Mouse (Mus musculus): ENCODE data around the gene Slc27a1. TPM values are rescaled to one million over a fixed set of nuclear protein-coding genes. Genes with fewer than 3 reads are reported as not detected.

The Slc27a1 gene
- total and polyA plus RNA-seq, 2 experiments from 2014 or later, result 102 to 133 TPM

DNA sequence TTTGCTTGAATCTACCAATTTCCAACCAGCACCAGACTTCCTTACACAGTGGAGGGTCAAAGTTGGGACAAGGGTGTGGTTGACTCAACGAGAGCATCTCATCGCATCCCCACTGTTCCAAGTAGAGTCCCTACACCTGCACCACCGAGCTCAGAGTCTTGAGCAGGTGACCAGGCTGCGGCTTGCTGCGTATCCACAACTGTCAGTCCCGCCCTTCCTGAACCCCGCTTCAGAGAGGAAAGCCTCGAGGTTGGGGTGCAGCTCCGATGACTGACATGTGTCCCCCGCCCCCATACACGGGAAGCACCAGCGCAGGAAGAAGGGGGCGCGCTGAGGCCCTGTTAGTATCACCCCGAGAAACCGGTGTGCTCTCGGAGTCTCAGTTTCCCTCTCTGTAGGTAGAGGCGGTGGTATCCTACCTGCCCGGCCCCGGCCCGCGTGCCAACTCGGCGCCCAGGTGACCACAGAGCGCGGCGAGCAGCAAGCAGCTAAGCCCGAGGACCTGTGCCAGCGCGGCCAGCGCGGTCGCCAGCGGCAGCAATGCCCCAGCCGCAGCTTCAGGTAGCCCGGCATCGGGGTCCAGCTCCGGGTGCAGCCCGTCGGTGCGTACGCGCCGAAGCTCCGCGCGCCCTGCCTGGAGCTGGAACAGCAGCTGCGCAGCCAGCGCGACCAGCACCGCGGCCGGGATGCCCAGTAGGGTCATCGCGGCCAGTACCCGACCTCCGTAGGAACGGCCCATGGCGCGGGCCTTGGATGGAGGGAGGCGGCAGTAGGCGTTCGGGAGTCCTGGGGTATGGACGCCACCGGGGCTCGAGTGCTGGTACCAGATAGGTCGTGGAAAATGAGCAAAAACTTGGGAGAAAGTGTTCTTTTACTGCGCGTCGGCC is 10.4 kb upstream of the Slc27a1 start, which contains the start of gene Tmem221:
Tmem221 (minus strand) TSS at position 801 of the 887 bp plus-strand sequence.
- ATAC-seq (no peak), DNase-seq (no peak)
- peaks cover 62% of the 10 kb centered on the region for H3K27me3 ChIP-seq (ENCODE audit: insufficient read depth, low read length)
- H3K9me3 ChIP-seq (ENCODE audit: low read length), result no peaks in the 10 kb centered on the region
- H3K4me1 ChIP-seq (ENCODE audit: insufficient read depth), result no peaks in the 10 kb centered on the region
- no peaks in the 10 kb centered on the region for H3K36me3 ChIP-seq (ENCODE audit: insufficient read depth)
- H3K4me2 ChIP-seq (ENCODE audit: low read depth), result peak within 1 kb of the TSS; percentile 41
- no peak for TF ChIP-seq CTCF (IDR thresholded peaks at IDR 0.05; ENCODE audit: low read depth)
- WGBS, result 6% methylated on average over 70 of the region's 70 CpGs
- H3K9ac ChIP-seq, result no peak within 1 kb of the TSS
- H3K27ac ChIP-seq (ENCODE audit: low read depth, low read length), result no peak within 1 kb of the TSS
- peak within 1 kb of the TSS; percentile 22 for H3K4me3 ChIP-seq (ENCODE audit: low read depth, low read length)

GRCm38 (mm10) chr8:71558958-71559690 is 9.6 kb upstream of the Slc27a1 start:
- Histone ChIP-seq H3K4me3 (ENCODE audit: low read depth, low read length) (peak overlapping the region; percentile 22), H3K27ac (ENCODE audit: low read depth, low read length) (no peak overlapping the region), H3K9ac (no peak overlapping the region), H3K27me3 (ENCODE audit: insufficient read depth, low read length) (peaks cover 62% of the 10 kb centered on the region), H3K4me1 (ENCODE audit: insufficient read depth) (no peaks in the 10 kb centered on the region), H3K9me3 (ENCODE audit: low read length) (no peaks in the 10 kb centered on the region), H3K4me2 (ENCODE audit: low read depth) (peak overlapping the region; percentile 41), H3K36me3 (ENCODE audit: insufficient read depth) (no peaks in the 10 kb centered on the region)
- DNase-seq, result no peak
- 3% methylated on average over 24 of the region's 24 CpGs for WGBS
- TF ChIP-seq CTCF (IDR thresholded peaks at IDR 0.05; ENCODE audit: low read depth), result no peak
- ATAC-seq, result no peak

GRCm38 (mm10) chr8:71560071-71560470 is 8.6 kb upstream of the Slc27a1 start:
- 83% methylated on average over 3 of the region's 3 CpGs for WGBS
- H3K4me2 ChIP-seq (ENCODE audit: low read depth), result no peak overlapping the region
- no peak for ATAC-seq

DNA sequence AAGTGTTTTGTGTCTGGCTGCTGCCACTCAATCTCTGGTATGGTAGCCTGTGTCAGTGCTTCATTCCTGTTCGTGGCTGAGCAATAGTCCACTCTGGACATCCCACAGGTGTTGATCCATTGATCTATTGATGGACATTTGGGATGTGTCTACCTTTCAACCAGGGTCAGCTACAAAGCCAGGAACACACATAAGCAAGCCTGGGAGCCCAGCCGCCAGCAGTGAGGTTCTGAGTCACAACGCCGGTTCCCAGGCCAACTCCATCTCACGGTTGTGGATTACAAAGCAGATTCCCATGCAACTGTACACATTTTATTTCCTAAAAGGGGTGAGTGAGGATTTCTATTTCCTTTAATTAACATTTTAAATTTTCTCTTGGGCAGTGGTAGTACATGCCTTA is 7.9 kb upstream of the Slc27a1 start:
- DNase-seq, result no peak
- Histone ChIP-seq H3K4me2 (ENCODE audit: low read depth) (no peak overlapping the region), H3K4me1 (ENCODE audit: insufficient read depth) (no peaks in the 10 kb centered on the region), H3K36me3 (ENCODE audit: insufficient read depth) (no peaks in the 10 kb centered on the region), H3K27me3 (ENCODE audit: insufficient read depth, low read length) (peaks cover 62% of the 10 kb centered on the region), H3K27ac (ENCODE audit: low read depth, low read length) (no peak overlapping the region), H3K9me3 (ENCODE audit: low read length) (no peaks in the 10 kb centered on the region), H3K9ac (no peak overlapping the region), H3K4me3 (ENCODE audit: low read depth, low read length) (no peak overlapping the region)
- 83% methylated on average over 5 of the region's 5 CpGs for WGBS
- TF ChIP-seq CTCF (IDR thresholded peaks at IDR 0.05; ENCODE audit: low read depth), result no peak
- no peak for ATAC-seq

More at GRCm38 (mm10) chr8:71560071-71560470, 8.6 kb upstream of the Slc27a1 start:
- H3K27ac ChIP-seq (ENCODE audit: low read depth, low read length), result no peak overlapping the region
- DNase-seq, result no peak
- H3K4me3 ChIP-seq (ENCODE audit: low read depth, low read length), result no peak overlapping the region
- TF ChIP-seq CTCF (IDR thresholded peaks at IDR 0.05; ENCODE audit: low read depth), result no peak
- no peaks in the 10 kb centered on the region for H3K9me3 ChIP-seq (ENCODE audit: low read length)
- no peaks in the 10 kb centered on the region for H3K4me1 ChIP-seq (ENCODE audit: insufficient read depth)
- no peaks in the 10 kb centered on the region for H3K36me3 ChIP-seq (ENCODE audit: insufficient read depth)
- H3K9ac ChIP-seq, result no peak overlapping the region
- peaks cover 62% of the 10 kb centered on the region for H3K27me3 ChIP-seq (ENCODE audit: insufficient read depth, low read length)

DNA sequence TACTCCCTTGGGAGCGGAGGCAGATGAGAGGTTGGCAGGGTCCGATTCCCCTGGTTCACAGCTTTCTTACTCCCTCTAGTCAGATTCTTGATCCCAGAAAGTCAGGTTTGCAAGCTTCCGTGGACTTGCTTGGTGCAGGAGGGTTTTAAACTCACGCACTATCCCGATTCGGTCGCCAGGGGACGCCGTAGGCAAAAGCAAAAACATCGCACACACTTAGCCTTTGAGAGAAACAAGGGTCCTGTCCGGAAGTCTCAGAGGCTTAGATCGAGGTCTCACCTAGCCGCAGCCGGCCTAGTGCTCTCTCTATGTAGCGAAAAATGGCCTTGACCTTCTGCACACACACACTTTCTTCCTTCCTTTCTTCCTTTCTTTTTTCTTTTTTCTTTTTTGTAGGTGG is 7.3 kb upstream of the Slc27a1 start:
- Histone ChIP-seq H3K9me3 (ENCODE audit: low read length) (no peaks in the 10 kb centered on the region), H3K9ac (no peak overlapping the region), H3K4me1 (ENCODE audit: insufficient read depth) (no peaks in the 10 kb centered on the region), H3K27me3 (ENCODE audit: insufficient read depth, low read length) (peaks cover 60% of the 10 kb centered on the region), H3K4me2 (ENCODE audit: low read depth) (no peak overlapping the region), H3K4me3 (ENCODE audit: low read depth, low read length) (no peak overlapping the region), H3K27ac (ENCODE audit: low read depth, low read length) (no peak overlapping the region), H3K36me3 (ENCODE audit: insufficient read depth) (no peaks in the 10 kb centered on the region)
- DNase-seq (peak; percentile 85), ATAC-seq (peak; percentile 70)
- TF ChIP-seq CTCF (IDR thresholded peaks at IDR 0.05; ENCODE audit: low read depth), result peak; percentile 94
- 2% methylated on average over 15 of the region's 15 CpGs for WGBS

DNA sequence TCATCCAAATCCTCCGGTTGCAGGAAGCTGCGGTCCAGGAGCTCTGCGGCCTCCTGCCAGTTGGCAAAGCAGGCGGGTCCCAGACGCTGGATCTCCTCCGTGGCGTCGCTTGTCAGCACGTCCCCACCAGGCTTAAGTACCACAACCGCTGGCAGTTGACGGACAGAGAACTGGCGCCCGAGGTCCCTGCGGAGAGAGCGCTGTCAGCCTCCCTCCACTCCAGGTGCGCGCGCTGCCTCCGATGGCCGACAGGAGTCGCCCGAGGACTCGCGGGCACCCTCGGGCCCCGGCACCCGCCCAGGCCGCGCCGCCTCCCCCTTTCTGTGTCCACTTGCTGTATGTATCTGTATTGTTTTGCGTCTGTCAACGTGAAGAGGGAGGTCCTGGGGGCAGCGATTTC is 5.9 kb upstream of the Slc27a1 start:
- Histone ChIP-seq H3K9ac (no peak overlapping the region; the same call in 1 of the 2 replicates), H3K4me3 (ENCODE audit: low read depth, low read length) (peak overlapping the region; percentile 14), H3K9me3 (ENCODE audit: low read length) (no peaks in the 10 kb centered on the region), H3K27me3 (ENCODE audit: insufficient read depth, low read length) (peaks cover 47% of the 10 kb centered on the region), H3K36me3 (ENCODE audit: insufficient read depth) (no peaks in the 10 kb centered on the region), H3K27ac (ENCODE audit: low read depth, low read length) (no peak overlapping the region), H3K4me2 (ENCODE audit: low read depth) (peak overlapping the region; percentile 42), H3K4me1 (ENCODE audit: insufficient read depth) (no peaks in the 10 kb centered on the region)
- TF ChIP-seq CTCF (IDR thresholded peaks at IDR 0.05; ENCODE audit: low read depth), result peak; percentile 78
- WGBS, result 3% methylated on average over 33 of the region's 33 CpGs
- DNase-seq, result peak; percentile 63
- ATAC-seq, result peak; percentile 65

GRCm38 (mm10) chr8:71563992-71564391 is 4.7 kb upstream of the Slc27a1 start:
- H3K4me2 ChIP-seq (ENCODE audit: low read depth), result no peak overlapping the region
- no peak overlapping the region for H3K27ac ChIP-seq (ENCODE audit: low read depth, low read length)
- no peak overlapping the region for H3K4me3 ChIP-seq (ENCODE audit: low read depth, low read length)
- peak; percentile 40 for TF ChIP-seq CTCF (IDR thresholded peaks at IDR 0.05; ENCODE audit: low read depth)
- no peak for ATAC-seq
- peaks cover 34% of the 10 kb centered on the region for H3K27me3 ChIP-seq (ENCODE audit: insufficient read depth, low read length)
- 86% methylated on average over 4 of the region's 4 CpGs for WGBS
- peaks cover 4% of the 10 kb centered on the region; the same call in 1 of the 2 replicates for H3K4me1 ChIP-seq (ENCODE audit: insufficient read depth)
- no peak overlapping the region for H3K9ac ChIP-seq
- H3K36me3 ChIP-seq (ENCODE audit: insufficient read depth), result no peaks in the 10 kb centered on the region
- no peak for DNase-seq
- no peaks in the 10 kb centered on the region for H3K9me3 ChIP-seq (ENCODE audit: low read length)

Measured in forebrain, postnatal 0 days (tissue).